Mouse (Mus musculus) stomach, embryonic 15.5 days (tissue): ENCODE measurements at regions not wholly inside any gene's neighbourhood (a gene's known extent, or its start where the extent isn't known, plus 50 kb on each side); places are given as distances from the start of the nearest gene placed in this dataset.

Source experiments
- ATAC-seq: fragments of 200-750 bp; cut with Nextera tagmentation; 2 replicates; pipeline ENCODE4 v1.8.0; 2017; ENCODE audit warnings: low read depth, moderate number of reproducible peaks, moderate TSS enrichment; ENCODE audit not compliant: insufficient read depth, low FRiP score
- H3K27ac ChIP-seq: fragments of 300-500 bp; sonication (generic); 2 replicates; pipeline ENCODE4 v1.5.1; 2015; ENCODE audit warnings: mild to moderate bottlenecking, inconsistent platforms
- H3K27me3 ChIP-seq: fragments of 300-500 bp; sonication (generic); replicated peaks from 2 replicates; pipeline ENCODE4 v1.6.1; 2015; ENCODE audit warnings: inconsistent platforms
- H3K36me3 ChIP-seq: fragments of 300-500 bp; sonication (generic); 2 replicates; pipeline ENCODE4 v1.6.1; 2015; ENCODE audit warnings: inconsistent platforms
- H3K4me1 ChIP-seq: fragments of 300-500 bp; sonication (generic); 2 replicates; pipeline ENCODE4 v1.6.1; 2015; ENCODE audit warnings: inconsistent platforms
- H3K4me2 ChIP-seq: fragments of 300-500 bp; sonication (generic); 2 replicates; pipeline ENCODE4 v1.6.1; 2015; ENCODE audit warnings: mild to moderate bottlenecking, inconsistent platforms
- H3K4me3 ChIP-seq: fragments of 300-500 bp; sonication (generic); replicated peaks from 2 replicates; pipeline ENCODE4 v1.5.1; 2015; ENCODE audit warnings: inconsistent platforms
- H3K9ac ChIP-seq: fragments of 300-500 bp; sonication (generic); 2 replicates; pipeline ENCODE4 v1.6.1; 2015; ENCODE audit warnings: inconsistent platforms
- H3K9me3 ChIP-seq: fragments of 300-500 bp; sonication (generic); 2 replicates; pipeline ENCODE4 v1.6.1; 2016; ENCODE audit warnings: inconsistent platforms
- WGBS: fragments of 180-500 bp; shearing (Covaris S2); methylation state at CpG from one replicate; pipeline ENCODE4 v1.1.7; 2015; 5-methylcytosine and 5-hydroxymethylcytosine counted together

DNA sequence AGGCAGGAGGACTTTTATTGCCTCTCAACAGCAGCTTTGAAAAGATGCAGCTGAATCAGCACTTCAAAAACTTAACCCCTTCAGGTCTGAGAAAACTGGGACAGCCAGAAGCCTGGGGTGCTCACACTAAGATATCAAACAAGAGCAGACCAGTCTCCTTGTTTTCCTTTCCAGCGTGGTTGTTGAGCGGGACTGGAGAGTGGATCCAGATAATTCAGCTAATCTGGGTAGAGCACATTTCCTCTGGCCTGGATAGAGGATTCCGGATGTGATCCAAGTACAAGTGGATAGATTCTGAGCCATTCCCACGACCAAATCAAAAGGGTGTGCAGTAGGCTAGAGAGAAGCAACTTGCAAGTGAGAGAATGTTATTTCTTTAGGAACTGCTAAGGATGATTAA, 68.7 kb upstream of the Pum3 start:
- Histone ChIP-seq H3K27ac (no peak overlapping the region), H3K9ac (no peak overlapping the region), H3K4me2 (no peak overlapping the region), H3K27me3 (no peaks in the 10 kb centered on the region), H3K9me3 (no peaks in the 10 kb centered on the region), H3K36me3 (no peaks in the 10 kb centered on the region), H3K4me1 (no peaks in the 10 kb centered on the region), H3K4me3 (no peak overlapping the region)
- ATAC-seq, result no peak
- 79% methylated on average over 4 of the region's 4 CpGs for WGBS

DNA sequence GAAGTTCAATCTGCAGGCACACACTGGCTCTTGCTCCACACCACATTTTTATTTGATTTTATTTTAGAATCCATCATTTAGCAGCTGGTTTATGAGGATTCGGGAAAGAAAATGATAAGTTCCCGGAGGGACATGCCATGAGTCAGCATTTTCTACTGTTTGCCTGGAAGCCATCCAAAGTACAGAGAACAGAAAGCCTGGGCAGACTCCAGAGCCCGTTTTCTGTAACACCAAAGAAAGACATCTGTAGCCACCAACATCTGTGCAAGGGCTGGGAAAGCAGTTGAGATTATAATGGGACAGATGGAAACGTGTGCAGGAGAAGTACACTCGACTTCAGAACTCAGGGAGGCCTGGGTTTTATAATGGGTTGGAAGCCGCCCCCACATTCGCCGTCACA, 62.8 kb upstream of the Pum3 start:
- no peak overlapping the region for H3K27ac ChIP-seq
- H3K4me3 ChIP-seq, result no peak overlapping the region
- no peaks in the 10 kb centered on the region for H3K27me3 ChIP-seq
- no peaks in the 10 kb centered on the region for H3K9me3 ChIP-seq
- H3K4me2 ChIP-seq, result no peak overlapping the region
- H3K9ac ChIP-seq, result no peak overlapping the region
- no peak for ATAC-seq
- H3K4me1 ChIP-seq, result no peaks in the 10 kb centered on the region
- H3K36me3 ChIP-seq, result no peaks in the 10 kb centered on the region
- 77% methylated on average over 8 of the region's 8 CpGs for WGBS

DNA sequence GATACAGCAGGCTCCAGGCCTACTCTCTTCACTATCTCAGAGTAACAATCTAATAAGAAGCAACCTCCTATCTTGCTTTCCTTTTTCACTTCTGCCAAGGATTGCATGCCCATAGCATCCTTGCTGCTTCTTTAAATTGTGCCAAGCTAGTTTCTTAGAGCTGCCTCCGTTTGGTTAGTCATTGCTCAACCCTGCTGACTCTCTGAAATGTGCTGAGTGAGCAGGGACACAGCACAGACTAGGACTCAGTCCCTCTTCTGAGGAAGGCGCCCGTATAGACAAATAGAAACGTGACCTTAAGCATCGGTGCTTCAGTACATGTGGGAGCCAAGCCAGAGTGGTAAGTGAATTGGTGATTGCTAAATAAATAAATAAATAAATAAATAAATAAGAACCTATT, 62.2 kb upstream of the Pum3 start:
- no peak overlapping the region for H3K4me2 ChIP-seq
- no peak overlapping the region for H3K9ac ChIP-seq
- H3K4me1 ChIP-seq, result no peaks in the 10 kb centered on the region
- no peak for ATAC-seq
- no peak overlapping the region for H3K27ac ChIP-seq
- no peaks in the 10 kb centered on the region for H3K36me3 ChIP-seq
- WGBS, result 90% methylated on average over 5 of the region's 5 CpGs
- H3K4me3 ChIP-seq, result no peak overlapping the region
- no peaks in the 10 kb centered on the region for H3K27me3 ChIP-seq
- no peaks in the 10 kb centered on the region for H3K9me3 ChIP-seq

- Histone ChIP-seq H3K36me3 (no peaks in the 10 kb centered on the region), H3K4me3 (no peak overlapping the region), H3K9ac (no peak overlapping the region), H3K27me3 (no peaks in the 10 kb centered on the region), H3K27ac (no peak overlapping the region), H3K9me3 (no peaks in the 10 kb centered on the region), H3K4me1 (no peaks in the 10 kb centered on the region), H3K4me2 (no peak overlapping the region)
- ATAC-seq, result no peak
- WGBS, result 83% methylated on average over 4 of the region's 4 CpGs
Observed at GRCm38 (mm10) chr19:27489053-27489452, 59.4 kb upstream of the Pum3 start.
